Mouse (Mus musculus) lung, postnatal 0 days (tissue): ENCODE data around the gene Ears2.

Experiments
- CTCF ChIP-seq: IDR thresholded peaks from 2 replicates; pipeline ENCODE4 v1.5.1; 2016; ENCODE audit warnings: antibody characterized with exemption, mild to moderate bottlenecking
- EP300 ChIP-seq: IDR thresholded peaks from 2 replicates; pipeline ENCODE4 v1.6.1; 2016; ENCODE audit warnings: antibody characterized with exemption, mild to moderate bottlenecking, control low read depth

DNA sequence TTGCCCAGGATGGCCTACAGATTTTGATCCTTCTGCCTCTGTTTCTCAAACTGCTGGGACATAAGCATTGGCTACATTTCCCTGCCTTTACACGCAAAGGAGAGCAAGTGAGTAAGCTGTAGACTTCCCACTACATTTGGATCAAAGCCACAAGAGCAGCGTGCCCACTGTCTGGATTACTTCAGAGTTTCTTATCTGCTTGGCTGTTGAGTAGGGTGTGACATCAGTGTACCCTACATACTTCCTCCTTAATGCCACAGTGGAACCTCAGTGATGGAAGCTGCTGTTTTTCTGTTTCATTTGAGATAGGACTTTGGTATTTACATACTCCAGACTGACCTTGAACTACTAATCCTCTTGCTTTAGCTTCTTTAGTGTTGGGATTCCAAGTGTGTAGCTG lies 20.2 kb downstream of the Ears2 start:
- no peak for TF ChIP-seq CTCF
- TF ChIP-seq EP300: no peak
